Mouse (Mus musculus) urinary bladder, adult 2 months (tissue): Measurements from ENCODE around the gene Cabp1. TPM values are rescaled to one million over a fixed set of nuclear protein-coding genes. Genes with fewer than 3 reads are reported as not detected.
"Not testable (repeated sequence)": the region's sequence is repeated elsewhere in the genome, so short reads cannot be mapped to it uniquely, and the experiment has no call there.

Experiments used
- DNase-seq: peaks from one replicate; pipeline ENCODE4 v3.0.0; 2022; ENCODE audit warnings: low spot score
- polyA plus RNA-seq: library from polyadenylated mRNA; depleted of rRNA; stranded (reverse); fragments of >200 nt; gene quantifications from 2 replicates; pipeline ENCODE4 v1.2.3, GENCODE M21; 2012

The Cabp1 gene
- polyA plus RNA-seq, 1 experiment, result 3.9 TPM

DNA sequence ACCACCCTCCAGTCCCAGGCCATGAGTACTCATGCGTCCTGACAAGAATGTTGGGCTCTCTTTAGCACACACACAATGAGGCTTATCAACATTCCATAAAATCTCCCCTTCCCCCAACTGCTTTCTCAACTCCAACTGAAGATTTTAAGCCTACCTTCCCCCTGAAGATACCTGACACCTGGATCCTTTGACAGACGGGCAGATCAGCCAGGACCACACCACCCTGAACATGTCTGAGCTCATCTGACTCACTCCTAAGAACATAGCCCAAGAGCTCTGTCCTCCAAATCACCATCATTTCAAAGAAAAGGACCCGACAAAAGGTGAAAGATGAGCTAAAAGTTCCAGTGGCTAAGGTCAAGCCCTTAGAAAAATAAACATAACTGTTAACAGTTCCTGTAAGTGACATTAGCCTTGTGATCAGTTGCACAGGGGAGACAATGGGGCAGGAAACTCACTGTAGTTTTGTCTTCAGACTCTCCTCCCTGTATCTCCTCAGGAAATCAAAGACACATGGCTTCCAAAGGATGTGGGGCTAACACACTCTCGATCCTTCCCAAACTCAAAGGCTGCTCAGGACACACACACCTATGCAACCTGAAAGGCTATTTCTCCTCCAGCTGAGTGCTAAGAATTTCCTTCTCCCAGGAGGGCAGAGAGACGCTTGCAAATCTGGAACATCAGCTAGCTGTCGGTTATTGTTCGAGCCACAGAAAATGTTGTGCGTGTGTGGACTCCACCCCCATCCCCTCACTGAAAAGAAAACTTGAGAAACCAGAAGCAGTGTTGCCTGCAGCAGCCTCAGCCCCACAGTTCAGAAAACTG is 41.8 kb downstream of the Cabp1 start:
- no peak for DNase-seq

DNA sequence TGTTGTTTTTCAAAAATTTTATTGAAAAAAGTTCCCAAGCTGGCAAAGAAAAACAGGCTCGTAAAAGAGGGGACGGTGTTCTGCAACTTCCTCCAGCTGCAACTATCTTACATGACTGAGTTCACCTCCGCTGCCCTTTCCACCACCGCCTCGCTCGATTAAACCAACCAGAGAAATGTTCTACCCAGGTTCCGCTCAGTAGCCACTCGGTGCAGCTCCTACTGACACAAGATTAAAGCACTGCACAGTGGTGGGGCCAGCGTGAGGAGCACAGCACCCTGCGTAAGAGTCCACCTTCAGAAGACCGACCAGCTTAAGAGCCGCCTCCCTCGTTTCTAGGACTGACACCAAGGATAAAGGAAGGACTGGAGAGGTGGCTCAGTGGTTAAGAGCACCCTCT is 42.7 kb downstream of the Cabp1 start:
- DNase-seq, result no peak

DNA sequence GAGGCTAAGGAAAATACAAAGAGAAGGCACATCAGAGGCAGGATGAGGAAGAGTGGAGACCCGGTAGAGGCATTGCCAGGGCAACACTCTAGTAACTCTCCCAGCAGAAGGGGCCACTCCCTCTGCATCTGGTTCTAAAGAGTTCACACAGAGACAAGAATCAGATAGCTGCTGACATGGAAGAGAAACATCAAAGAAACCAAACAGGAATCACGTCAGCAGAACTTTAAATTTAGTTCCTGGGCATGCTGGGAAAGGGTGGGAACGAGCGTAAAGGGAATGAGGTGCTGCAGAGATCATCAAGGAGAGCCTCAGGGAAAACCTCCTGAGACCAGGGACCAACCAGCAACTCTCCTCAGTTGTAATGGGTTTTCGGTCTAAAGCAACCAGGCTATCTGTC is 43.2 kb downstream of the Cabp1 start:
- no peak for DNase-seq

DNA sequence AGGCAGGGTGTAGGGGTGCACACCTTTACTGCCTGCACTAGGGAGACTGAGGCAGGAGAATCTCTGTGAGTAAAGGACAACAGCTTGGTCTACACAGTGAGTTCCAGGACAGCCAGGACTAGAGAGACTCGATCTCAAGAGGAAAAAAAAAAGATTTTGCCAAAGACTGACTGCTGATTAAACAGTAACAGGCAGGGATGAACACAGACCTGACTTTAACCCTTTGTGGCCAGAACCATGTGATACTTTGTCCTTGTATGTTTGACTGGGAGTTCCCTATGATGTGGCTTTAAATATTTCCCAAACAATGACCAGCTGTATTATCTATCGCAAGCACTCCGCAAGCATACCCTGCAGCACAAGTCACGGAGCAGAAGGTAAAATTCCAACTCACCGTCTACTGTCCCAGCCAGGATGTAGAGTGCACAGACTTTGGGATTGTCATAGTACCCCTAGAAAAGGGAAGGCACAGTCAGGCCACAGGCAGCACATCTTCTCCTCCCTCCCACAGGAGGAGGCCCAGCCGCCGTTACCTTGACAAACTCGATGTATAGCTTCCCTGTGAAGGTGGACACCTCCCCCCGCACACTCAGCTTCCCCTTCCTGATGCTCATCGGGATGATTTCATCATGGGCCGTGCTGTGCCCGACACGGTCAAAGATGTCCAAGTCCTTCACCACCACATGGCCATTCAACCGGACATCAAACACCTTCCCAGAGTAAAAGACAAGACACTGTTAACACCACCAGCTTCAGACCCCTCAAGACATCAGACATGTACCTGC is 44.3 kb downstream of the Cabp1 start:
- DNase-seq, result no peak

DNA sequence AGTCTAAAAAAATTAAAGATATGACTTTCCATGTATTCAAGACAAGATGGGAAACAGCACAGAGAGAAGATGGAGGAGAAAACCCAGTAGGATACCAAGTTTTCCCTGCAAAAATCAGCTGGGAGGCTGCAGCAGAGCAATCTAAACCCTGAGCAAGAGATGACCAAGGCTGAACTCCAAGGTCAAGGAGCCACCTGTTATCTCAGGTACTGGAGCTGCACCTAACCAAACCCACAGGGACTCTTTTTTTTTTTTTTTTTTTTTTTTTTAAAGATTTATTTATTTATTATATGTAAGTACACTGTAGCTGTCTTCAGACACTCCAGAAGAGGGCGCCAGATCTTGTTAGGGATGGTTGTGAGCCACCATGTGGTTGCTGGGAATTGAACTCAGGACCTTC is 45.3 kb downstream of the Cabp1 start:
- DNase-seq, result not testable (repeated sequence)

DNA sequence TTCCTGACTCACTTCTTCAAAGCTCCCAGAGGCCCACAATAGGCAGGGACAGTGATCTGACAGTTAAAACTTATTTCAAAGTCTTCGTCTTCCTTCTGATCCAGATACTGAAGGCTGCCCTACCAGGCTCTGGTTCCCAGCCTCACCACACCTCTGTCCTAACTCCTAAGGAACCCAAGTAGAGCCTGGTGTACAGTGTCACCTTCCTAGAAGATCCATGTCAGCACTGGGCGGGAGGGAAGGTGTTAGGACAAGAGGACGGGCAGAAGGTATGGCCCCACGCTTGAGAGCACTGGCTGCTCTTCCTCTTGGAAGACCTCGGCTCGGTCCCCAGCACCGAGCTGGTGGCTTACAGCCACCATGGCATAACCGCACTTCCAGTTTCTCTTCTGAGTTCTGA is 45.8 kb downstream of the Cabp1 start:
- no peak for DNase-seq

DNA sequence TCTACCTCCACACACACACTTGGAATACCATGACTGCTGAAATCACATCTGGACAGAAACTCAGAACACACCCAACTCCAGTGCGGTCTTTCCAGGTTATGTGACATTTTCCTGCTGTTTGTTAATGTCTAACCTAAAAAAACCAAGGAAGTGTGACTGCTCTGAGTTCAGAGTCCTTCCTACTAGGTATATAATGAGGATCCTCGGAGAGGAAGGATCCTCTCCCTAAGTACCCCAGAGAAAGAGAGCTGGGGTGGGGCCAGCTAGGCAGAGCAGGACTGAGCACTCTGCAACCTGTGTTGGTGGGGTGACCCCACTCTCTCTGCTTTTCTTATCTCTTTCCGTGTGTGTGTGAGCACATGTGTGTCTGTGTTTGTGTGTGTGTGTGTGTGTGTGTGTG is 46.8 kb downstream of the Cabp1 start:
- no peak for DNase-seq

DNA sequence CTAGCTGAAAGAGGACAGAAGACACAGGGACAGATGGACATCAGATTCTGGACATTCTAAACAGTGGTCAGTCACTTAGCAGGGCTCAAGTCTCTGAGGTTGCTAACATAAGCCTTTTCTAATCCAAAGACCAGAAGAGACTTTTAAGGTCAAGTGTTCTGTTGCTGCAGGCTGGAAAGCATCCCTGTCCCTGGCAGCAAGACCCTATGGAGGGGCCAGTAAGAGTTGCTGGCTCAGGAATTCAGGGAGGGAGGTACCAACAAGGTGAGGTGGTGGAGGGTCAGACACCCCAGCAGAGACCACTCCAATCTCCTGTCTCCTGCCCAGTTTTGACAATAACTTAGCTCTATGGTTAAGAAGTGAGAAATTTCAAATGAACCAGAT is 47.4 kb downstream of the Cabp1 start:
- DNase-seq, result no peak

DNA sequence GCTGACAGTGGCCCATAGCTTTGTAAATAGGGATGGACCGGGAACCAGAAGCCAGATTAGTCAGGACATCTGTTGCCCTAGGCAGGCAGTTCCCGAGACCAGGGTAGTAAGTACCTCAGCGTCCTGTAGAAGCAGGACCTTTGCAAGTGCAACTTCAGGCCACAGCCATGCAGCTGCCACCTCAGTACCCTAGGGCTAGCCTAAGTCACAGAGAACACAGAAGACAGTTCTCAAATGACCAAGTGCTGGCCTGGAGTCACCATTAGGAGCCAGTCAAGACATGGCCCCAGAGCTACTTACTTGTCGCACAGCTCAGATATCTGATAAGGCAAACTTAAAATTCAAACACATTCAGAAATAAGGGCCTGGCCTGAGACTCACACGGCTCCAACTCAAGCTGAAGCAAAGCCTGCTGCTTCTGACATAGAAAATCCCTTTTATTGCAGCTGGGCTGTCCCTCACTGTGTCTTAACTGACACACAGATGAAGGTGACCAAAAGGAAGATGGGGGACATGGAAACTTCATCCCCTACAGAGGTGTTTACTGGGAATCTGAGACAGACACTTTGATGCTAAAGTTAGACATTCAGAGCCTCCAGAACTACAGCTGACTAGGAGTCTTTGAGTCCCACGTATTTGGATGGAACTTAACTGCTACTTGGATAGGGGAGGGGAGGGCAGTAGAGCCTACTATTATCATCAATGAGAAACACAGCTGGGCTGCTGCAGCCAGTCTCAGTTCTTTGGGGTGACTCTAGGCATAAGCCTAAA is 48.0 kb downstream of the Cabp1 start:
- no peak for DNase-seq

DNA sequence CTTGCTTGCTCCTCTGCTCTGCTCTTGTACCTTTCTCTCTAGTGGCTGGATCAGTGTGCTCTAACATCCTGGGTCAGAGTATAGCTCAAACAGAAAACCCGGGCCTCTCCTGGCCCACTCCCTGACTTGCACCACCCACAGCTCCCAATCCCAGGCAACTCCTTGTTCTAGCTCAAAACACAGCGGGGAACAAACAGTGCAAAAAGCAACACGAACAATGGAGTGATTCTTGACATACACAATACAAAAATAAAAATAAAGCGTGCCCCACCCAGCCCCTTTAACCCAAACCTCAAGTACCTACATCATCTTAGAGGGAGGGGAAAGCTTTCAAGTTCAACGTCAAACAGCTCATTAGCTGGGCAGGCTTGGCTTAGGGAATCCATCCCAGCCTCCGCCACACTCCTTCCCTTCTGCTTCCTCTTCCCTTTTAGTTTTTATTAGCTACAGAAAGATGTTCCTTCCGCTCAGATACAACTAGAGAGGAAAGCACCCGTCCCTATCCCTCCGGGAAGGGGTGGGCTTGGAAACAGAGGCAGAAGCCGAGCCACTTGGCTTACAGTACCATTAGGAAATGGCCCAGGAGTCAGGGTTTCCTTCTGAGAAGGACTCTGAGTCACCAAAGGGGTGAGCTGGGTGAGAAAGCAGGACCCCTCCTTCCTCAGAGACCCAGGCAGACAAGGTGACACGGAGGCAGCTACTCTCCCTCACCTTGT is 48.8 kb downstream of the Cabp1 start:
- DNase-seq, result no peak

DNA sequence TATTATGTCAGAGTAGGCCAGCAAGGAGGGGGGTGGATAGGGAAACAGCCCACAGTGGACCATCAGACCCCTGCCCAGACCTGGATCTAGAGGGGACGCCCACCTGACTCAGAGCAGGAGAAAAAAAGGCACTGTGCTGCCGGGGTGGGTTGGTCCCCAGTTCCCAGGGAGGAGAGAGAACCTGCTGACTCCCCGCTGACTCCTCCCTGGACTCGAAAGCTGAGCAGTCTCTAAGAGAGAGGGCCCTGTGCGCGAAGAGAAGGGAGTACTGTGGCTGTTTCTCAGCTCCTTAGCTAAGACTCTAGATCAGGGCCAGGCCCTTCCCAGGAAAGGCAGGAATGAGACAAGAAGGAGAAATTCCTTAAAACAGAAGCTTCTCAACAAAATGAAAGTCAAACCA is 49.7 kb downstream of the Cabp1 start:
- DNase-seq, result no peak

DNA sequence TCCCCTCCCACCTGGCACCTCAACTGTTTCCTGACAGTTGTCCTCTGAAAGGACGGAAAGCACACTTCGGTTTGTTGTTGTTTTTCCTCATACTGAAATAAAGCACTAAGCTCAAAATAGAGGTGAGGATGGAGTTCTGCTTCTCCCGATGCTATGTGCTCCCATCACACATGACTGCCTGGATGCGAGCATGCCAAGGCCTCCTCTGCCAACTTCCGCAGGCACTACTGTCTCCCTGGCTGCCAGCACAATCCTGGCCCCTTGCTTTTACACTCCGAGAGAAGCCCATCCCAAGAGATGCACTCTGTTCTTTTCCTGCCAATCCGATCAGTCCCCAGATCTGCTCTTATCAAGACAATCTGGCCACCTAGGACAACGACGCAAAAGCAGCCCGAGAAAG is 50.6 kb downstream of the Cabp1 start:
- DNase-seq, result no peak

DNA sequence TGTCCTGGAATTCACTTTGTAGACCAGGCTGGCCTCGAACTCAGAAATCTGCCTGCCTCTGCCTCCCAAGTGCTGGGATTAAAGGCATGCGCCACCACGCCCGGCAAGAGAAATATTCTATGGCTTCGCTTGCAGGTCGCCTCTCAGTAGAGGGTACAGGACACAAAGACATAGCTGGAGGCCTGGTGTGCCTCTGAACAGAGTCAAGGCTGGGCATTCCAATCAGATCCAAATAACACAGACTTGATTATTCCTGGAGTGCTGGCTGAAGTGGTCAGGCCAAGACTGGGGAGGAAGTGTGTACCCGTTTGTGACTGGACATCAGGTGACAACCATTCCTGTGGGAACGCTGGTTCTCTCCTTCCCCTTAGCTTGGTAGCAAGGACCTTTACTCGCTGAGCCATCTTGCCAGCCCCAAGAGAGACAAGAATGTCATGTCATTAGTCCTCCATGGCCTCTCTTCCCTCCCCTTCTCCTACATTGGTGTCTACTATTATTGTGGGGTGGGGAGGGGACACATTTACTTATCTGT is 51.9 kb downstream of the Cabp1 start:
- DNase-seq, result no peak

DNA sequence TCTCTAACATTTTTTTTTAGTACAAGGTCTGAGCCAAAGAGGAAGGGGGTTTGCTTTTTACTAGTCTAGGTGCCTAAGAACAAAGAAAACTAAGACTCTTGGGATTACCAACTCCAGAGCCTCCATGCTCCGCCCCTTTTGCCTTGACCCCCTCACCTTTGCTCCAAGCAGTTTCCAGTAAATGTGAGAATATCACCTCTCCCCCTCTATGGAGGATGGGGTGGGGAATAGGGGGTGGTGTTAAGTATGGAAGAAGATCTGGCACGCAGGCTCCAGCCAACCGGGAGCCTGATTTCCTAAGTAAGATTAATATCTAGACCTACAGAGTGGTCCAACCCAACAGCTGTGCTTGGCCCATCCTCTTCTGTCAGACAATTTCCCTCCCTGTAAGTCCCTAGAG is 53.5 kb downstream of the Cabp1 start:
- DNase-seq, result no peak

DNA sequence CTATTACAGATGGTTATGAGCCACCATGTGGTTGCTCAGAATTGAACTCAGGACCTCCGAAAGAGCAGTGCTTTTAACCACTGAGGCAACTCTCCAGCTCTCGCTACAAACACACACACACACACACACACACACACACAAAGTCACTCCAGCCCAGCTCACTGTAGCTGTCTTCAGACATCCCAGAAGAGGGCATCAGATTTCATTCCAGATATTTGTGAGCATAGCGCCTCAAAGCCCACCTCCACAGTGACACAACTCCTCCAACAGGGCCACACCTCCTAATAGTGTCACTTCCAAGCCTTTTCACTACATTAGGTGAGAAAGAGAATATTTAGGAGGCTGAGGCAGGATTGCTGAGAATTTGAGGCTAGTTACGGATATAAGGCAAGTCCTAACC is 55.1 kb downstream of the Cabp1 start:
- no peak for DNase-seq

DNA sequence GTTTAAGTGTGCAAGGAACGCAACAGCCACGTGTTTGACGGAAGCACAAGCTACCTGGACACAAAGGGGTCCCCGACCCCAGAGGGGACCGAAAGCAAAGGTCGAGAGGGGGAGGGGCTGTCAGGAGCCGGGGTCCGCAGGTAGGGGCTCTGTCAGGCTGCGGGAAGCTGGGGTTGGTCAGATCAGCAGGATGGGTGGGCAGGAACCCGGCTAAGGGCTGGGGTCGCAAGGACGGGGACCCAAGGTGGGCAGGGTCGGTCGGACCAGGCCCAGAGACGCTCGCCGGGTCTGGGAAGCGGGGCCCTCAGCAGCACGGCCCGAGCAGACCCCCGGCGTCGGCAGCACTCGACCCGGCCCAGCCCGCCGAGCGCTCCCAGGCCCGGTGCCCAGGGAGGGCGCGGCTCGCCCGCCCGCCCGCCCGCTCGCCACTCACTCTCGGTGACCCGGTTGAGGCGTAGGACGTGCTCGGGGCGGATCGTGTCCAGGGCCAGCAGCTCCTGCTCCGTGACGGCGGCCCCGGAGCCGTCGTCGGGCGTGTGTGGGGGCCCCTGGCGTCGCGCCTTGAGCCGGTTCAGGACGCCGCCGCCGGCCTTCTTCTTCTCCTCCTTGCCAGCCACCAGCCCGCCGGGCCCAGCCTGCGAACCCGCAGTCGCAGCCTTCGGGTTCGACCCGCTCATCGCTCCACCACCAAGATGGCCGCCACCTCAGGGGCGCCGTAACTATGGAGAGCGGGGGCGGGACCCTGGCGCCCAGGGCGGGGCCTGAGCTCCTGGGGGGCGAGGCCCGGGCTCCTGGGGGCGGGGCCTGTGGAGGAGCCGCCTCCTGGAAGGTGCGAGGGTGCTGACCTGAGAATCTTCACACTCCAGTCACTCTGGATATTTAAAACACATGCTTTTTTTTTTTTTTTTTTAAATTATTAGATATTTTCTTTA is 59.7 kb downstream of the Cabp1 start, which contains the start of gene Unc119b:
Unc119b (minus strand) TSS at position 742 of the 932 bp plus-strand sequence.
- peak; percentile 84 for DNase-seq

DNA sequence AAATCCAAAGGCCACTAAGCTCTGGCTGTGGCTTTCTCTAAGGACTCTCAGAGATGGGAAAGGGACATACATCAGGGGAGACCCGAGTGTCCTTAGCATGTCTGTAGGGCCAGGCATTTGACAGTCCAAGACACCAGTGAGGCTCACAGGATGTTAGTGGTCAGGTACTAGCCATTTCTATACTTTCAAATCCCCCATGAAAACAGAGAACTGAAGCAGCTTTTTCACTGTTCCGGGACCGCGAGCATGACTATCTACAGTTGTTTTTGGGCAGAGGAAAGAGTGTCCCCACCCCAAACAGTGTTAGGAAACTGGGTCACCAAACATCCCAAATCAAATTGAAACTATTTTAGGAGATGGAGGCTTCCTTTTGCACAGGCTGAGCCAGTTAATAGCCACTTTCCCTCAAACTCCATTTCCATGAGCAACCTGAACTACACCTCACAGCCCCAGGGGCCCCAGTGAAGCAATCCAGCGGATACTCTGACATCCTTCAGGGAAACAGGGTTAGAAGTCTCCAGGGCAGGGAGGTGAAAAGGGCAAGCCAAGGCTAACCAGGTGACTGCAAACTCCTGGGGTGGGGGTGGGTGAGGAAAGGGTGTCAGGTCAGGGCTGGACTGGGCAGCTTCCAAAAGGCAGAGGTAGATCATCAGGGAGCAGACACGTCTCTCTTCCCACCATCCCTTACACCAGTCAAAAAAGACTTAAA is 60.7 kb downstream of the Cabp1 start:
- no peak for DNase-seq

DNA sequence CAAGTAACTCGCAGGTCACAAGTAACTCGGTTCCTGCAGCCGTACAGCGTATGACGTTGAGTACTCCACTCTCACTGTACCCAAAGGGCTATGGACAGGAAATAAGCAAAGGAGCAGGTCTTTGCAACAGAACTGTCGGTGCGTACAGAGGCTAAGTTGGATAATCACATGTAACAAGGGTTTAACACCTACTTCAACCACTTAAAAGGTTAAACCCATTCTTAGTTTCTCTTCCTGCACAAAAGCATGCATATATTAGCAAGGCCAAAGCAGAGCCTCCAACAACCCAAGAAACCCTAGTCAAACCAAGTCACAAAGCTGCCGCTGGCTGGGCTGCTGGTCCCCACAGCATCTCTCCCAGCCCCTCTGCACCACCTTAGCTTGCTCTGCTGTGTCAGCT is 61.7 kb downstream of the Cabp1 start:
- no peak for DNase-seq

DNA sequence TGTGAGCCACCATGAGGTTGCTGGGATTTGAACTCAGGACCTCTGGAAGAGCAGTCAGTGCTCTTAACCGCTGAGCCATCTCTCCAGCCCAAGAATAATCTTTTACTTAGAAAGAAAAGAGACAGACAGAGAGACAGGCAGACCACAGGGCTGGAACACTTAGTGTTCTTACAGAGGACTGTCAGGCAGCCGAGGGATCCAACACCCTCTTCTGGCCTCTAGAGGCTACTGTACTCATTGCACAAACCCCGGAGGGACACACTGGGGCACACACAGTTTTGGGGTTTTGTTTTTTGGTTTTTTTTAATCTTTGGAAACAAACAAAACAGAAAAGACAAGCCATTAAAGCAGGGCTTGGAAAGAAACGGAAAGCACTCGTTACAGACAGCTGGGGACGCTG is 64.9 kb downstream of the Cabp1 start:
- DNase-seq, result no peak
